Mouse (Mus musculus): ENCODE data around the gene Wars2.
A peak's percentile ranks its signal among the peaks of the same experiment; 100 is the strongest.

The Wars2 gene

GRCm38 (mm10) chr3:99248831-99249550, 108.1 kb downstream of the Wars2 start:
- DNase-seq, result peak; percentile 76

DNA sequence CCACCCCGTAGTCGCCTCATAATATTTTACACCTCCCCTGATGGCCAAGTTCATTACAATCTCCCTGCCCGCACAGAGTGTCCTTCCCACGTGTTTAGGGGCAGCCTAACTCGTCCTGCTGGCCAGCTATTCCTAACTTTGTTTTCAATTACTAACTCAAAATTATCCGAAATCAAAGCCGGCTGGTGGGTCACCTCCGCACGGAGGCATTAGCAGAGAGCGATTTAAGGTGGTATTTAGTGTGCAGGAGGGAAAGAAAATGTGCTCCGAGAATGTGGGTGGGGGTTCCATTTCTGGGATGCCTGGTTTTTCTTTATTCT, 108.6 kb downstream of the Wars2 start:
- no peak for DNase-seq

- peak; percentile 59 for DNase-seq
Observed at GRCm38 (mm10) chr3:99249906-99250305, 109.0 kb downstream of the Wars2 start.

DNA sequence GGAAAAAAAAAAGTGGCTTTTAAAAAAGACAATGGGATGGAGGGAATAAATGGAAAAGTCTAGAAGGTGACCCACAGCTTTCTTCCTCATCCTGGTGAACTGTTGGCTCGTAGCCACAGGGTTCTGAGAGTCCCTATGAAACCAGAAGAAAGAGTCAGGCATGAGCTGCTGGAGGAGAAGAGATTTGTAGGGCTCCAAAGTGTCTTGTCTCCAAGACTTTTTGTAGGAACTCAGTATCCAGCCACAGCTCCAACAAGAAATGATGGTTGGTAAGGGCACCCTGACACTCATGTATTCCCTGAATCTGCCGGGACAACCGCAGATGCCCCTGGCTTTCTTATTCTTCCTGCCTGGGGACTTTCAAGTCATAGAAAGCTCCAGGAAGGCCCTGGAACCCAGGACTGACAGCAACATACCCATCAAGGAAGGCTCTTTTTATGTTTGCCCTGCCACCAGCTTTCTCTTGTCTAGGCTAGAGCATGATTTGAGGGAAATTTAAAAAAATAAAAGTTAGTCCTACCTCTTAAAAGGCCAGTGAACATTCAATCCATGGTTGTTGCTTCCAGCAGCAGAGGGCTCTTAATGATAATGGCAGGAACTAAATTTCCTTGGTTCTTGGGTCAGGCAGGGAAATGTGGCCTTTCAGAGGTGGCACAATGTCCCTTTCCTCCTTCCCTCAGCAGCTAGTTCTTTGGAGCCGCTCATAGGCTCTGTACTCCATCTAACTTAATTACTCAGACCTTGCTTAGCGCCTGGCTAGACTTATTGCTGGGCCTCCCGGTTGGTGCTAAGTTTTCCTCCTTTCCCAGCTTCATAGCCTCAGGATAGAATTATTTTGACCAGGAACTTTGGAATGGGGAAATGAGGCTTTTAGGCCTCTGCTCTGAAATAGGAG, 110.7 kb downstream of the Wars2 start:
- DNase-seq, result peak; percentile 51

DNA sequence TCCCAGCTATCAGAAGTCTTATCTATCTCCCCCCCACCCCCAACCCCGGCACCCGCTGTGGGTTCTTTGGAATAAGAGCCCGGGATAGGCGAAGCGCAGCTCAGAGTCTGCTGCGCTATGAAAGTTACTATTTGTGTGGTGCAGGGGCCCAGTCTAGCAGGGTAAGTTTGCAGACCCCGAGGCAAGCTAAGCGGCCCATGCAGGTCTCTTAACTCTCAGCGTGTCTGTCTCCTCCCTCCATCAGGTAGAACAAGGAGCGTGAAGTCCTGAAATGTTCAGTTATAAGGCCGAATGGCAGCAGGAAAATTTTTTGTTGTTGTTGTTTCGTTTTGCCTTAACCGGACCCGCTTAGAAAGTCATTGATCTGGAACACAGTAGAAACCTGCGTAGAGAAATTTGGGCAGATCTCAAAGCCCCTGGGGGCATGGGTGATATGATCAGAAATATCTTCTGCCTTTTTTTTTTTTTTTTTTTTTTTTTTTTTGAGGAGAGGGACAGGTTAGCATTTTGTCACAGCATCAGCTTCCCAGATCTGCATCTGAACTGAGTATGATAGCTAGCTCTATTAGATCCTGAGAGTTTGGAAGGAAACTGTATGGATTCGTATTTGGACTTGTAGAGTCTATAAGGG, 111.7 kb downstream of the Wars2 start:
- peak; percentile 72 for DNase-seq

GRCm38 (mm10) chr3:99253092-99253488, 112.2 kb downstream of the Wars2 start:
- peak; percentile 84 for DNase-seq

GRCm38 (mm10) chr3:99253497-99254451, 112.9 kb downstream of the Wars2 start:
- peak; percentile 90 for DNase-seq

- DNase-seq, result peak; percentile 81
Observed at GRCm38 (mm10) chr3:99254559-99255151, 113.8 kb downstream of the Wars2 start.

- DNase-seq, result peak; percentile 14
Observed at GRCm38 (mm10) chr3:99255411-99256365, 114.8 kb downstream of the Wars2 start.

GRCm38 (mm10) chr3:99256366-99256750, 115.5 kb downstream of the Wars2 start:
- DNase-seq, result peak; percentile 72

DNA sequence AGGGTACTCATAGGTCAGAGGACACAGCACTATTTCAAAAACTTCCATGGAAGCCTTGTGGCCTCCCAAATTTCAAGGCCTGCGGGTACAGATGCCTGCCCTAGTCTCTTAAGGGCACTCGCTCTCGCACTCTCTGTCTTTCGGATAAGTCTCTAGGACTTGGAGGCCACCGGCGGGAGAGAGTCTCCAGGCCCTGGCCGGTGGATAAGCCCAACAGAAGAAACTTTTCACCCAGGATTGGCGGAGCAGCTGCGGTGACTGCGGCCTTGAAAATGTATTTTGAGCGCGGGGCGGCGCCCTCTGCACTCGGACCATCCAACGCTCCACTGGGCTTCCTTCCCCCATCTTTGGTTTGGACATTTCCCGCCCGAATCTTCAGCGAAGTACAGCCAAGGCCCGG, 115.9 kb downstream of the Wars2 start:
- no peak for DNase-seq

DNA sequence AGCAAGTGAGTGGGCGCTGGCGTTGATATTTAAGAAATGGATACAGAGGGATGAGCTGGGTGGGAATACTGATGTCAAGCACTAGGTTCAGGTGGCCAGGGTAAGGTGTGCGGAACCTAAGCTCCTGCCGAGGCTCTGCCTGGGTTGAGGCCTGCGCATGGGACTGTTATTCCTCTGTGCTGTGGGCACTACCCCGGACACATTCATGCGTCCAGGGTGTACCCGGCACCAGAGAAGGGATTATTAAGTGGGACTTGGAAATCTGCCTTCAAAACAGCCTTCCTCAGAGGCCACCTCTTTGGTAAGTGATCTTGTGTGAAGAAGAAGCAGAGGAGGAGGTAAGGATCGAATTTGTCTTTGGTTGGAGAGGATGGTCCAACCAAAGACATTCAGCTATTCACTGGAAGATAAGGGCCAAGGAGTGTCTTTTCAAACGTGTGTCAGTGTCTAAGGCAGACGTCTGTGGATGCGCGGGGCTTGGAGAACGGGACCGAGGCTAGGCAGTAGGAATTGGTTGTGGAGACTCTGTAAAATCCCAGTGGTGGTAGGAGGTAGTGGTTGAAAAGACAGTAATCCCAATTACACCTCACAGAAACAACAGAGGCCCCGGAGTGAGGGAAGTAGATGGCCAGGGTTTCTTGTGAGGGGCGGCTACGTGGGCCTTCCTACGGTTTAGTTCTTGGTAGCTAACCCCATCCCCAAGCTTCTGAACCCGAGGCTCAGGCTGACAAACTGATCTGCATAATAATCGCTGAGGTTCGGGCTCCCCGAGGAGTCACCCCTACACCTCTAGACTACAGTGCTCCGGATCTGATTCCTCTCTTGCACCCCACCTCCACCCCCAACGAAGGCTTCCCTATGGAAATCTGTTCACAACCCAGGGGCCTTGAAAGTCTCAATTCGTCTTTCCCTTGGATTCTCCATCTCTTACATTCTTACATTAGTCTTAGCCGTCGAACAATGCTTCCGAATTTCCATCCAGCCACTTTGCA, 117.0 kb downstream of the Wars2 start:
- DNase-seq, result peak; percentile 73

GRCm38 (mm10) chr3:99259741-99260270, 118.9 kb downstream of the Wars2 start:
- DNase-seq, result peak; percentile 6

DNA sequence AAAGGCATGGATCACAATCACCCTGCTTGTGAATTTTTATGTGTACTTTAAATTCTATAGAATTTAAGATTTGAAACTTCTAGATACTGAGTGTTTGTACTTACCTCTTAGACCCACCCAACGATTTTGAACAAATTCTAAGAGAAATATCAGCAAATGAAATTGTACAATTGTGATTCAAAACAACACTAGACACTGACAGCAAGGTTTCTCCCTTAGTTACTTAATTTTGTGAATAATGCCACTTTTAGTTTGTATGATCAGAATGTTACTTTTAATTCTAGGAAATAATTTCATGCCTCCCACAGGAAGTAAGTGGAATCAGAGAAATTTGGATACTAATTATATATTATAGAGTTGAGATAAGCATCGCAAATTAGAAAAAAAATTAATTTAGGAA, 119.5 kb downstream of the Wars2 start:
- no peak for DNase-seq

- DNase-seq, result peak; percentile 74
Observed at GRCm38 (mm10) chr3:99261371-99261791, 120.5 kb downstream of the Wars2 start.

- peak; percentile 30 for DNase-seq
Observed at GRCm38 (mm10) chr3:99261986-99262385, 121.1 kb downstream of the Wars2 start.

DNA sequence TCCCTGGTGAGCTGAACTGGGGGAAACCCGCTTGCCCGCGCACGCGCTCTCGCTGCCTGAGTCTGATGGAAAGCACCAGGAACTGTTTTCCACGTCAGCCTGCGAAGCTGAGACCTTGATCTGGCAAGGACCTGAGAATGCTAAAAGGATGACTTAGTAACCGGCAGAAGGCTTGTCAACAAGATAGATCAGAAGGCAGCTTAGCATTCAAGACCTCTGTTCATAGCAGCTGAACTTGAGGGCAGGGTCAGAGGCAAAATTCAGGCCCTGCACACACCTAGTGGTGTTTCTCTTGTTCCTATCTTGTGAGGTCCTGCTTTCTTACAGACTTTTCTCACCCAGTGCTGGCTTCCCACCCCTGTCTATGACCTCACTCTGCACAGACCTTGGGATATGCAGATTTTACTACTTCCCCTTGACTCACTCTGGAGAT, 122.6 kb downstream of the Wars2 start:
- DNase-seq, result peak; percentile 55

- peak; percentile 37 for DNase-seq
Observed at GRCm38 (mm10) chr3:99264695-99265094, 123.8 kb downstream of the Wars2 start.

DNA sequence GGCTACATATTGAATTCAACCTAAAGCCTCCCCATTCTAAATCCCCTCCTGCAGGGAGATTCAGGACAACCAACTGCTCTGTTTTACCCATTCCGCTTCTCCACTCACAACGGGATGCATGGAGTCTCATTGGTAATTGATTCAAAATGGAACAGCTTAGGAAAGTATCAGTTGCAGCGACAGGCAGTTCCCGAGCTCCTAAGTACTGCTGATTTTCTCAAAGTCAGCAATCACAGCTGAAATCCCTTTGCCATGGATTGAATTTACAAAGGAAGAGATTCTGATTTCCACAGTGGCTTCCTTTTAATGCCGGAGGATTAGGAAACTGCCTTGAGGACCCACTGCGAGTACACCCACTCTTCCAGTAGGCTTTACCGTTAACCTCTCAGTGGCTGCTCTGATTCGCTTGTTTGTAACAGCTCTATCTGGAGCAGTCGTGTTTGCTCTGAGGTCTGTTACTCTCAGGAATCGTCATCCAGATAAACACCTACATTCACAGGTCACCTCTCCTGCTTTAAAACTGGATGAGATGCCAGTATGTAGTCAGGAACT, 126.0 kb downstream of the Wars2 start:
- DNase-seq, result peak; percentile 60

Measured in heart, adult 11 months (tissue).